In the genomic region with DNA sequence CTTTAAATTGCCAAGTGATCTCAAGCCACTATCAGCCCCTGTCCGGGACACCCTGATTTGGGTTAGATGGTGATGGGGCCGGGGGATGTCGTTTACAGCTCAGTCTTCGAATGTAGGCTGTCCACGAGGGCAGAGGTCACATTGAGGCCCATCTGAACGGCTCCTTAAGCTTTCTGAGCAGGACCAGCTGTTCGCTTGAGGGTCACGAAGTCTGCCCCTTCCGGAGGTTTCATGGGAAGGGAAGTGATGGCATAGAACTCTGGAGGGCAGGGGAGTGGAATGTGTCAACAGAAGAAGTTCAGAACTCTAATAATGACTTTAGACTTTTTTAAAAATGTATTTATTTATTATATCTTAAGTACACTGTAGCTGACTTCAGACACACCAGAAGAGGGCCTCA, we compare ENCODE assay signal across 11 mouse cellular contexts. TPM values are rescaled to one million over a fixed set of nuclear protein-coding genes. Genes with fewer than 3 reads are reported as not detected.
"Had no signal": no experiment of that assay in that cellular context is flagged by ENCODE, and none has a peak within 500 bp of the region (broad histone marks: within the 10 kb centered on the region; RNA-seq: fewer than 3 reads in every experiment).

No protein-coding gene starts in this region.

- H3K9ac ChIP-seq: intestine, embryonic 15.5 days; liver, embryonic 12.5 days; liver, embryonic 15.5 days; lung, embryonic 14.5 days had no signal

- H3K9me3 ChIP-seq: intestine, embryonic 15.5 days; limb, embryonic 10.5 days; limb, embryonic 13.5 days; liver, embryonic 12.5 days; liver, embryonic 15.5 days had no signal

- H3K36me3 ChIP-seq: intestine, embryonic 15.5 days; limb, embryonic 10.5 days; limb, embryonic 13.5 days; liver, embryonic 12.5 days had no signal

- H3K4me2 ChIP-seq: liver, embryonic 15.5 days had no signal

- H3K27ac ChIP-seq: intestine, embryonic 15.5 days; layer of hippocampus, adult 2 months; limb, embryonic 10.5 days; limb, embryonic 13.5 days; liver, embryonic 12.5 days; liver, embryonic 15.5 days; stomach, postnatal 0 days had no signal

- H3K4me3 ChIP-seq: layer of hippocampus, adult 2 months; liver, embryonic 12.5 days; liver, embryonic 15.5 days had no signal

- ATAC-seq: liver, embryonic 12.5 days had no signal

RNA-seq across cellular contexts. Expression of a gene that starts 17.7 kb away (rescaled TPM):
- polyA plus RNA-seq: neural tube, embryonic 14.5 days had no signal

RNA-seq across cellular contexts. Expression of a gene that starts 17.9 kb away (rescaled TPM):
- polyA plus RNA-seq: limb, embryonic 10.5 days; liver, embryonic 12.5 days; liver, embryonic 15.5 days; midbrain, embryonic 11.5 days; neural tube, embryonic 11.5 days had no signal
